Mouse (Mus musculus) olfactory bulb, adult 2 months (tissue): ENCODE results near the gene Supt6. TPM values are rescaled to one million over a fixed set of nuclear protein-coding genes. Genes with fewer than 3 reads are reported as not detected.
A peak's percentile ranks its signal among the peaks of the same experiment; 100 is the strongest.
"Not testable (repeated sequence)": the region's sequence is repeated elsewhere in the genome, so short reads cannot be mapped to it uniquely, and the experiment has no call there.

Experiments used
- H3K27ac ChIP-seq: fragments of 200-500 bp; 2 replicates; pipeline ENCODE4 v1.5.1; 2012; ENCODE audit warnings: low read depth, low read length; ENCODE audit not compliant: insufficient read depth
- H3K4me1 ChIP-seq: fragments of 200-500 bp; 2 replicates; pipeline ENCODE4 v1.6.1; 2012; ENCODE audit warnings: low read length; ENCODE audit not compliant: control insufficient read depth, insufficient read depth
- H3K4me3 ChIP-seq: fragments of 200-500 bp; 2 replicates; pipeline ENCODE4 v1.5.1; 2012; ENCODE audit warnings: mild to moderate bottlenecking, low read depth, low read length, moderate library complexity; ENCODE audit not compliant: insufficient read depth
- CTCF ChIP-seq: fragments of 200-500 bp; IDR thresholded peaks from 2 replicates; pipeline ENCODE4 v1.5.1; 2012; ENCODE audit warnings: low read depth, mild to moderate bottlenecking, low read length, moderate library complexity; ENCODE audit not compliant: insufficient read depth
- POLR2A ChIP-seq: fragments of 200-500 bp; IDR thresholded peaks from 2 replicates; pipeline ENCODE4 v1.6.1; 2012; ENCODE audit warnings: mild to moderate bottlenecking, low read depth, low read length, moderate library complexity; ENCODE audit not compliant: insufficient read depth
- WGBS: fragments of 180-500 bp; shearing (Covaris S2); methylation state at CpG from one replicate; pipeline ENCODE4 v1.1.7; 2018; 5-methylcytosine and 5-hydroxymethylcytosine counted together
- polyA plus RNA-seq: library from polyadenylated mRNA; stranded (reverse); fragments of >200 nt; gene quantifications from 2 replicates; pipeline ENCODE4 v1.2.4, GENCODE M21; 2012; ENCODE audit warnings: low replicate concordance; ENCODE audit not compliant: missing spikeins, insufficient read depth, insufficient read length

The Supt6 gene
- polyA plus RNA-seq, 1 experiment, result 62.3 TPM

DNA sequence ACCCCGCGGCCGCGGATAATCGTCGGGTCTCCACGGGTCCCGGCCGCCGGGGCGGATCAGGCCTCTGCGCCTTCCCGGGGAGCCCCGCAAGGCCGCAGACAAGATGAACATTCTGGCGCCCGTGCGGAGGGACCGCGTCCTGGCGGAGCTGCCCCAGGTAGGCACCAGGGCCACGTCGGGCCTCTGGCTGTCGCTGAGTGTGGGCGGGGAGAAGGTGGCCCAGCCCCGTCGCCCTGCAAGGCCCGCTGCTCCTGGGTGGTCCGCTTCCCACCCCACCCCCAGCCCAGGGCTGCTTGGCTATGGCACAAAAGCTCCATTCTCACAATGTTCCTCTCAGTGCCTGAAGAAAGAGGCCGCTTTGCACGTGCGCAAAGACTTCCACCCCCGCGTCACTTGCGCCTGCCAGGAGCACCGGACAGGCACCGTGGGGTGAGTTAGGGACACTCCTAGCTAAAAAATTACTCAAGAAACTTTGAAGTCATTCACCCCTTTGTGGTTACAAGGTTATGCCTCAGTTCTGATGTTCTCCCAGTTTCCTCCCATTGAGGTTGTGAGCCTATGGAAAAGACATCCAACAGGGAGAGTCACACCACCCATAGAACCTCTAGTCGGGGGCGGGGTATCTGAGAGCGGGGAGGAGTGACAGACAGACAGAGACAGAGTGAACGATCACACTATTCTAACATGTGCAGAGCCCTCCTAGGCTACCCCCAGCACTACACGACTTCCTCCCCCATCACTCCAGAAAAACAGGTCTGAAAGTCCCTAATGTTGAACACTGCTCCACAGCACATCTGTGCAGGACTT is 56.4 kb downstream of the Supt6 start:
- H3K4me3 ChIP-seq, result peak overlapping the region; percentile 83
- TF ChIP-seq CTCF (no peak), POLR2A (no peak)
- peak overlapping the region; percentile 73 for H3K27ac ChIP-seq
- H3K4me1 ChIP-seq, result peaks cover 9% of the 10 kb centered on the region
- 1% methylated on average over 42 of the region's 42 CpGs for WGBS

DNA sequence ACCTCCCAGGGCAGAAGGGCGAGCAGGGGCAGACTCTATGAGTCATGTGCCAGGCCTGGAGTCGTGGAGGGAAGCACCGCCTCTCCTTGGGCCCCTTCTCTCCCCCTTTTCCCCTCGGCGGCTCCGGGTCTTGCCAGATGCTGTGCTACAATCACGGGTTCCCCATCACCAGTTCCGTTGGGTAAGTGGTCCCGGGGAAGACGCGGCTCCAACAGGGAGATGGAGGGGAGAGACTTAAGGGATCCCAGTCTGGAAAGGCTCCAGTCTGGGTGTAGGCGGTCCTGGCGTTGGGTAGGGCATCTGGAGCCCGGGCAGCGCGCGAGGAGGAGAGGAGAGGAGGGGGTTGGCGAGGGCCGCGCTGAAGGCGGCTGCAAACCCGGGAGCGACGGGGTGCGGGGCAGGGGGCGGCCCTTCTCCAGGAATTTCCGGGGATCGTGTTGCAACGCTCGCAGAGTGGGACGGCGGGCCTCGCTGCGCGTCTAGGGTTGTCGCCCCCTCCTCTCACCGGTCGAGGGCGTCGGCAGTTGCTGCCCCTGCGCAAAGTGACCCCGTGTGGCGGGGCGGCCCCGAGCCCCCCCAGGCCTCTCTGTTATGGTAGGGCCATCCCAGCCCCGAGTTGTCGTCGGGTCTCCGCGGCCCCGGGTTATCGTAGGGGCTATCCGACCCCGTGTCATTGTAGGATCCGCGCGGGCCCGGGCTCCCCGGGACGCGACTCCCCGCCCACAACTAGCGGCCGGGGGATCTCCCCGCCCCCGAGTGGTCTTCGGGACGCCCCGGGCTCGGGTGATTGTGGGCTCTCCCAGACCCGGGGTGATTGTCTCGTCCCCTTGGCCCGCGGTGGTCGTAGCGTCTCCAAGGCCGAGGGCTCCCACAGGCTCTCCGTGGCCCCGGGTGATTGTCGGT is 57.2 kb downstream of the Supt6 start, which contains the start of gene Rab34:
Gene Rab34 (plus strand): TSS at position 100 of the 903 bp plus-strand sequence.
- Histone ChIP-seq H3K27ac (peak within 1 kb of the TSS; percentile 90), H3K4me1 (peaks cover 7% of the 10 kb centered on the region; the same call in 1 of the 2 replicates), H3K4me3 (peak within 1 kb of the TSS; percentile 83)
- under 1% methylated on average over 79 of the region's 80 CpGs for WGBS
- no peak for TF ChIP-seq CTCF
- TF ChIP-seq POLR2A, result peak; percentile 64

DNA sequence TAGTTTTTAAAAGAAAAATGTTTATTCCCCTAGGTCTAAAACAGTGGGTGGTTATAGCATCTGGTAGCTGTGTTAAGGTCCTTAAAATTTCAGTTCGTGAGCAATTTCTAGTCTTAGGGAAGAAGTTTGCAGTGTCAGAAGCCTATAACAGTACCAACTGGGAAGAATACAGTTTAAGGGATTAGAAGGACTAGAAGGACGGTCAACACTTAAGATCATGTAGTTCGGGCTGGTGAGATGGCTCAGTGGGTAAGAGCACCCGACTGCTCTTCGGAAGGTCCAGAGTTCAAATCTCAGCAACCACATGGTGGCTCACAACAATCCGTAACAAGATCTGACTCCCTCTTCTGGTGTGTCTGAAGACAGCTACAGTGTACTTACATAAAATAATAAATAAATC is 61.1 kb downstream of the Supt6 start:
- H3K27ac ChIP-seq, H3K4me1 ChIP-seq: not testable (repeated sequence)
- WGBS, result 87% methylated on average over 6 of the region's 6 CpGs

DNA sequence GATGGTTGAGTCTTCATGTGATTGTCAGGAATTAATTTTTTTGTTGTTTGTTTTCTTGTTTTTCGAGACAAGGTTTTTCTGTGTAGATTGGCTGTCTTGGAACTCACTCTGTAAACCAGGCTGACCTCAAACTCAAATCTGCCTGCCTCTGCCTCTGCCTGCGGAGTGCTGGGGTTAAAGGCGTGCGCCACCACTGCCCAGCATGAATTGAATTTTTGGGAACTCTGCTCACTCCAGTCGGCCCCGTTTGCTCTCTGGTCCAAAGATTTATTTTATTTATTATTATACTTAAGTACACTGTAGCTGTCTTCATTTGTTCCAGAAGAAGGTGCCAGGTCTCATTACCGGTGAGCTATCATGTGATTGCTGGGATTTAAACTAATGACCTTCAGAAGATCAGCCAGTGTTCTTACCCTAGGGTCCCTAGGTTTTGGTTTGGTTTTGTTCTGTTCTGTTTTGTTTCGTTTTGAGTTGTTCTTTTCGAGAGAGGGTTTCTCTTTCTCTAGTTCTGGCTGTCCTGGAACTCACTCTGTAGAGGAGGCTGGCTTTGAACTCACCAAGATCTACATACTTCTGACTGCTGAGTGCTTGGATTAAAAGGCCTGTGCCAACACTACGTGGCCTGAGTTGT is 61.8 kb downstream of the Supt6 start:
- Histone ChIP-seq H3K4me1 (peaks cover 2% of the 10 kb centered on the region; the same call in 1 of the 2 replicates), H3K27ac (no peak overlapping the region), H3K4me3 (no peak overlapping the region)
- TF ChIP-seq CTCF (no peak), POLR2A (no peak)
- WGBS, result 43% methylated on average over 10 of the region's 10 CpGs

More for the DNA sequence above, 61.1 kb downstream of the Supt6 start:
- not testable (repeated sequence) for H3K4me3 ChIP-seq

DNA sequence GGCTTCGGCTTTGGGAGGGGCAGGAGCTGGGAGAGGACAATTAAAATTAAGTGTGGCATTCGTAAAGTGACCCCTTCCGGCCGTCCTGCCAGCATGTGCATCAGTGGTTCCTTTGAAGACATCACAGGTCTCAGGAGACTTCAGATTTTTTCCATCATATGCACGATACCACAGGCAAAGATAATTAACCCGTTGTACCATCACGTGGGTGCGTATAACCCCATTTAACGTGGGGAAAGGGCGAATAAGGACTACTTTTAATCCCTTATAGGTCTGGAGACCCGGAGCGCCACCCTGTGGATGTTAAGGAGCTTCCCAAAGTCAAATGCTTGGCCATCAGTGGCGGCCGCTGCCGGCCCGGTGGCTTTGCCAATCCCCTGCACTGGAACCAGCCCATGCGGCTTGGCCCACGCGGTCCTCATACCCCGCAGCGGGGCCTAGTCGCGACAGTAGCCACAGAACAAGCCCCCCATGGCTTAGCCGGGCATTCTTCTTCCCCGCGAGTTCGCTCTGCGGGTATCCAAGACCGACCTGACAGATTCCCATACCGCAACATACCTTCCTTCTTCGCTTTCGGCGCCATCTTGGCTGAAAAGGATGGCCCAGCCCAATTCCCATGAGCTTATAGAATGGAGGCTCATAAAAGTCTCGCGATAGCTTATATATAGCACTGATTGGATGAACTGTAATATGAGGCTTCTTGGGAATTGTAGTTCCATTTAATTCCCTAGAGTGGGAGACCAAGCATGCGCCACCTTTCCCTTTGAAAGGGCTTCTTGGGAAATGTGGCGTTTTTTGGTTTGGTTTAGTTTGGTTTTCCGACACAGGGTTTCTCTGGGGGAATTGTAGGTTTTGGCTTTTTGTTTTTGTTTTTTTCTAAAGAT is 62.6 kb downstream of the Supt6 start, which contains the start of gene Rpl23a:
Gene Rpl23a (minus strand): TSS at position 624 of the 884 bp plus-strand sequence.
- WGBS, result under 1% methylated on average over 38 of the region's 38 CpGs
- Histone ChIP-seq H3K4me1 (peaks cover 9% of the 10 kb centered on the region), H3K4me3 (peak within 1 kb of the TSS; percentile 96), H3K27ac (peak within 1 kb of the TSS; percentile 79)
- no peak for TF ChIP-seq CTCF
- peak; percentile 92 for TF ChIP-seq POLR2A

DNA sequence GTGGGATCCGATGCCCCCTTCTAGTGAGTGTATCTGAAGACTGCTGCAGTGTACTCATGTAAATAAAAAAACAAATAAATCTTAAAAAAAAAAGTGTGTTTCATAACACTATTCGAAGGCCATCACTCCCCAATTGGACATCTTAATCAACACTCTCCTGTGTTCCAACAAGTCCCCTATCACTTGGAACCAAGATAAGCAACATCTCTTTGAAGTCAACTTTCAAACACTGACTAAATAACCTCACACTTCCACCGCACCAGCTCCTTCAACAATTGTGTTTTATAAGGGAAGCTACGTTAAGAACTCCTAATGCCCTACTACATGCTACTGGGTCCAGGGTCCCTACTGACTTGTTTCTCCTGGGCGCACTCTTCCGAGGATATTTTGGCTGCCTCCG is 63.3 kb downstream of the Supt6 start:
- 6% methylated on average over 7 of the region's 7 CpGs for WGBS
- peaks cover 15% of the 10 kb centered on the region for H3K4me1 ChIP-seq
- peak overlapping the region; percentile 96 for H3K4me3 ChIP-seq
- H3K27ac ChIP-seq, result no peak overlapping the region
- no peak for TF ChIP-seq CTCF
- TF ChIP-seq POLR2A, result no peak

DNA sequence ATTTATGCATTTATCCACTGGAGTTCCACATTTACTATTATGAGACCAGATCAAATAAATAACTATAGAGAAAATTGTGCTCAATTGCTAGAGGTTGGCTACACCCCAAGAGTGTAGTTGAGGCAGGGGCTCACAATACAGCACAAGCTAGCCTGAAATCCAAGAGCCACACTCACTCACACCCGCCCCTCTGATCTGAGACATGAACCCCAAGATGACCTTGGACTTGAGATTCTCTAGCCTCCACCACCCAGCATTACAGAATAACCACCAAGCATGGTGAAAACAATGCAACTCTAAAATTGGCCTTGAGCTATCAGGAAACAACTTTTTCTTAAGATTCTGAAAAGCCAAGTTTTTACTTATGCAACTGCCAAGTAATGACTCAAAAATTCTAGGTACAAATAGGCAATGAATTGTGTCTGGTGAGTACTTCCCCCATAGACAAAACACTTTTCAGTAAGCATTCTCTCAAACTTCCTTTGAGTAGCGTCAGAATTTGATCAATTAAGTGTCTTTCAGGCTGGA is 63.9 kb downstream of the Supt6 start:
- no peak for TF ChIP-seq CTCF
- TF ChIP-seq POLR2A, result no peak
- H3K27ac ChIP-seq, result no peak overlapping the region
- 54% methylated on average over 2 of the region's 2 CpGs for WGBS
- H3K4me1 ChIP-seq, result peaks cover 20% of the 10 kb centered on the region
- no peak overlapping the region for H3K4me3 ChIP-seq
